Mouse (Mus musculus) R1 (cell line): ENCODE measurements at regions not wholly inside any gene's neighbourhood (a gene's known extent, or its start where the extent isn't known, plus 50 kb on each side); places are given as distances from the start of the nearest gene placed in this dataset.
A peak's percentile ranks its signal among the peaks of the same experiment; 100 is the strongest.

Source experiments
- DNase-seq: peaks from one replicate; pipeline ENCODE4 v3.0.0-alpha.2; 2018; ENCODE audit warnings: low read depth, low spot score

- DNase-seq: no peak
Measured at GRCm38 (mm10) chr2:21044781-21045180, 76.1 kb upstream of the Arhgap21 start.

- no peak for DNase-seq
Measured at GRCm38 (mm10) chr2:21044007-21044406, 75.3 kb upstream of the Arhgap21 start.

GRCm38 (mm10) chr2:21043302-21043701 is 74.6 kb upstream of the Arhgap21 start:
- no peak for DNase-seq

GRCm38 (mm10) chr2:21037607-21038006 is 68.9 kb upstream of the Arhgap21 start:
- no peak for DNase-seq

GRCm38 (mm10) chr2:21037181-21037580 is 68.5 kb upstream of the Arhgap21 start:
- no peak for DNase-seq

GRCm38 (mm10) chr2:21035884-21036648 is 67.4 kb upstream of the Arhgap21 start:
- no peak for DNase-seq

GRCm38 (mm10) chr2:21034651-21035050 is 66.0 kb upstream of the Arhgap21 start:
- no peak for DNase-seq

GRCm38 (mm10) chr2:21030650-21031049 is 62.0 kb upstream of the Arhgap21 start:
- peak; percentile 70 for DNase-seq

- no peak for DNase-seq
Measured at GRCm38 (mm10) chr2:21029391-21030010, 60.8 kb upstream of the Arhgap21 start.

GRCm38 (mm10) chr2:21028605-21029004 is 59.9 kb upstream of the Arhgap21 start:
- DNase-seq: no peak

GRCm38 (mm10) chr2:21018535-21018934 is 49.9 kb upstream of the Arhgap21 start:
- no peak for DNase-seq
